Mouse (Mus musculus) spleen, adult 2 months (tissue): ENCODE results near the gene Ints11. TPM values are rescaled to one million over a fixed set of nuclear protein-coding genes. Genes with fewer than 3 reads are reported as not detected.
A peak's percentile ranks its signal among the peaks of the same experiment; 100 is the strongest.

Source experiments
- DNase-seq, 2 experiments: peaks; one replicate each; pipeline versions ENCODE4 v3.0.0 to v3.0.0-alpha.2; 2012 to 2021; ENCODE audit warnings: low spot score in 2 of 2, low read depth in 1 of 2
- H3K27ac ChIP-seq: fragments of 200-500 bp; 2 replicates; pipeline ENCODE4 v1.5.1; 2012; ENCODE audit warnings: low read length, inconsistent platforms; ENCODE audit not compliant: insufficient read depth
- H3K27me3 ChIP-seq: fragments of 200-500 bp; 2 replicates; pipeline ENCODE4 v1.6.1; 2012; ENCODE audit warnings: mild to moderate bottlenecking, moderate library complexity, low read length, inconsistent platforms; ENCODE audit not compliant: control insufficient read depth, insufficient read depth
- H3K36me3 ChIP-seq: fragments of 200-500 bp; 2 replicates; pipeline ENCODE4 v1.6.1; 2012; ENCODE audit warnings: mild to moderate bottlenecking, low read length, inconsistent platforms; ENCODE audit not compliant: control insufficient read depth, insufficient read depth
- H3K4me1 ChIP-seq: fragments of 200-500 bp; 2 replicates; pipeline ENCODE4 v1.6.1; 2011; ENCODE audit warnings: inconsistent platforms; ENCODE audit not compliant: control insufficient read depth, insufficient read depth, insufficient read length
- H3K4me3 ChIP-seq: fragments of 200-500 bp; 2 replicates; pipeline ENCODE4 v1.5.1; 2011; ENCODE audit warnings: mild to moderate bottlenecking, inconsistent platforms; ENCODE audit not compliant: insufficient read depth, insufficient read length; ENCODE audit errors: extremely low read depth
- CTCF ChIP-seq: fragments of 200-500 bp; IDR thresholded peaks from 2 replicates; pipeline ENCODE4 v1.5.1; 2011; ENCODE audit warnings: mild to moderate bottlenecking, inconsistent platforms; ENCODE audit not compliant: insufficient read depth, insufficient read length, insufficient replicate concordance; ENCODE audit errors: extremely low read depth
- POLR2A ChIP-seq: fragments of 200-500 bp; IDR thresholded peaks from 2 replicates; pipeline ENCODE4 v1.6.1; 2011; ENCODE audit warnings: low read depth, low read length, inconsistent platforms
- WGBS: fragments of 180-500 bp; shearing (Covaris S2); methylation state at CpG from one replicate; pipeline ENCODE4 v1.1.7; 2018; 5-methylcytosine and 5-hydroxymethylcytosine counted together
- polyA plus RNA-seq: library from polyadenylated mRNA; depleted of rRNA; stranded (reverse); fragments of >200 nt; gene quantifications from 2 replicates; pipeline ENCODE4 v1.2.3, GENCODE M21; 2012; rRNA removed

The Ints11 gene
- polyA plus RNA-seq, 1 experiment: 31.8 TPM

DNA sequence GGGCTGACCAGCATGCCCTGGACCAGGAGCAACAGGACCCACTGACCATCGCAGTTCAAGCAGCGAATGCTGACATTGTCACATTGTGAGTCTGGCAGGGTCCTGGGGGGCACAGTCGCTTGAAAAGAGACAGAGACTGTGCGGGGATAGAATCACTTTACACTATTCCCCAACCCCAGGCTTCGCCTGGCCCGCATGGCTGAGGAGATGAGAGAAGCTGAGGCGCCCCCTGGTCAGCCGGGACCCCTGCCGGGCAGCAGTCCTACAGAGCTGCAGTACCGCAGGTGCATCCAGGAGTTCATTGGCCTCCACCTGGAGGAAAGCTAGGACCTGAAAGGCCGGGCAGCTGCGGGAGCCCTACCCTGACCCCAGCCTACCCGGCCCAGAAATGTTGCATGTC lies 36.3 kb downstream of the Ints11 start:
- Histone ChIP-seq H3K27me3 (no peaks in the 10 kb centered on the region), H3K4me1 (no peaks in the 10 kb centered on the region), H3K27ac (no peak overlapping the region), H3K36me3 (peaks cover 27% of the 10 kb centered on the region), H3K4me3 (no peak overlapping the region)
- 95% methylated on average over 13 of the region's 13 CpGs for WGBS
- TF ChIP-seq CTCF: no peak
- no peak for TF ChIP-seq POLR2A
- DNase-seq: no peak

DNA sequence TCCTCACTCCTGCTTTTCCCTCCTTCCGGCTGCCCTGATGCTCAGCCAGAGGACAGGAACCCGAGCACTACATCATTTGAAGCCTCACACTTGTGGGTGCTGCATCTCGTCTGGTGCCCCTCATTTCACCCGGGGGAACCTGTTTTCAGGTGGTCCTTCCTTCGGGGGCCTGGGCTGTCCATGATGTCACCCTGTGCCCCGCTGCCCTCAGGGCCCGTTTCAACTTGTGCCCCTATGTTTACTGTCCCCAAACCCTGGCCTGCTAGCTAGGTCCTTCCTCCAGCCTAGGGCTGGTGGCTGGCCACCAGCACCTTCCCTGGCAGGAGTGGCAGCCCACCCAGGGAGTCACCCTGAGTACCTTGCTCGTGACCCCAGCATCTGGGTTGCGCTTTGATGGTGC lies 36.8 kb downstream of the Ints11 start:
- Histone ChIP-seq H3K27me3 (no peaks in the 10 kb centered on the region), H3K4me3 (no peak overlapping the region), H3K27ac (no peak overlapping the region), H3K36me3 (peaks cover 22% of the 10 kb centered on the region), H3K4me1 (no peaks in the 10 kb centered on the region)
- DNase-seq: no peak
- TF ChIP-seq CTCF: no peak
- TF ChIP-seq POLR2A: no peak
- WGBS: 96% methylated on average over 9 of the region's 9 CpGs

DNA sequence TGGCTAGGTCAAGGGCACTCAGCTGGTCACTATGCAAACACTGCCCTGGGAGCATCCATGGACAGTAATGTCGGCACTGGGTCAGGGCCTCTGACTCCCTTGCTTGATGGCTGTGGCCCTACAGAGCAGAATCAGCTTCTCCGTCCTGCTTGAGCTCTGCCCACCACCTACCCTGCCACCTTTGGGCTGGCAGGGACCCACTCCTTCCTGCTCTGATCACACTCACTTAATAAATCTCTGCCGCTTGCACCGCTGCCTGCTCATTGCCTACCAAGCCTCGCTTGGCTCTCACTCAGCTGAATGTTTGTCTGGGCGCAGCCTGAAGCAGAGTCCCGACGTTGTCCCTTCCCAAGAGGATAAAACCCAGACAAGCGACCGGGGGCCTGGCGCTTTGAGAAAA lies 37.7 kb downstream of the Ints11 start:
- peaks cover 18% of the 10 kb centered on the region for H3K36me3 ChIP-seq
- H3K27ac ChIP-seq: no peak overlapping the region
- TF ChIP-seq CTCF: no peak
- TF ChIP-seq POLR2A: no peak
- no peaks in the 10 kb centered on the region for H3K4me1 ChIP-seq
- H3K27me3 ChIP-seq: no peaks in the 10 kb centered on the region
- no peak for DNase-seq
- H3K4me3 ChIP-seq: no peak overlapping the region
- 94% methylated on average over 11 of the region's 11 CpGs for WGBS

DNA sequence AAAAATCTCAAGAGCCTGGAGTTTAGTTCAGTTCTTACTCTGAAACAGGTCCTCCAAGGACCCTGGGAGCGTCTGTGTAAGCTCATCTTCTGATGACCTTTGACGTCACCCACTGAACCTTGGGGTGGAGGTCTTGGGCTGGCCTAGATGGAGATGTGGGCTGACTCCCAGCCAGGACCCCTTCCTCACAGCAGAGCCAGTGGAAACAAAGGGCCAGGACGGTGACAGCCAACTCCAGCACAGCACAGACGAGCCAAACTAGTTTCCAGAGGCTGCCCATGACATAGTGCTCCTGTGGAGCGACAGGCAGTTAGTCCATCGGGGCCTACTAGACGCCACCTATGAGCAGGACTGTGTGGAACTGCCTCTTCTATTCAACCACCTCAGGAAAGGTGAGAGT lies 38.9 kb downstream of the Ints11 start:
- DNase-seq: peak in 1 of 2 experiments; percentile 1
- 79% methylated on average over 7 of the region's 7 CpGs for WGBS
- H3K4me3 ChIP-seq: no peak overlapping the region

DNA sequence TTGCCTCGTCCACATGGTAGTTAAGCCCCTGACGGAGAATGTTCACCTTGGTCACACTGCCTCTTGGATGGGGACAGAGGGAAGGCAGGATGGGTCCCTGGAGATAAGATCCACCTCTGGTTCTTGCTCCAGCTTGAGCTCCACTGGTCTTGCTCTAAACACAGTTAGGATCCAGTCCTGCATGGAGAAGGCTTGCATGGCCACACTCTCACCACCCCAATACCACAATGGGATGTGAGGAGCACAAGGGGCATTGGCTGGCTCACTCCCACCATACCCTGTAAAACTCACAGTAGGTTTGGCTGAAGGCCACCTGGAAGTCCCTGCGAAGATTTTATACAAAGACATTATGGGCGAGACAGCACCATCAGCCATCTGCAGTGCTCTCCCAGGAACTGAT lies 39.4 kb downstream of the Ints11 start:
- no peaks in the 10 kb centered on the region for H3K4me1 ChIP-seq
- peak in 1 of 2 experiments; percentile 1 for DNase-seq
- no peak for TF ChIP-seq POLR2A
- TF ChIP-seq CTCF: no peak
- no peak overlapping the region for H3K27ac ChIP-seq
- WGBS: 81% methylated on average over 4 of the region's 4 CpGs
- H3K36me3 ChIP-seq: peaks cover 3% of the 10 kb centered on the region
- no peaks in the 10 kb centered on the region for H3K27me3 ChIP-seq
- H3K4me3 ChIP-seq: no peak overlapping the region

More for the DNA sequence above, 38.9 kb downstream of the Ints11 start:
- H3K27me3 ChIP-seq: no peaks in the 10 kb centered on the region
- no peaks in the 10 kb centered on the region for H3K4me1 ChIP-seq
- H3K27ac ChIP-seq: no peak overlapping the region
- H3K36me3 ChIP-seq: peaks cover 5% of the 10 kb centered on the region
- TF ChIP-seq POLR2A (no peak), CTCF (no peak)

DNA sequence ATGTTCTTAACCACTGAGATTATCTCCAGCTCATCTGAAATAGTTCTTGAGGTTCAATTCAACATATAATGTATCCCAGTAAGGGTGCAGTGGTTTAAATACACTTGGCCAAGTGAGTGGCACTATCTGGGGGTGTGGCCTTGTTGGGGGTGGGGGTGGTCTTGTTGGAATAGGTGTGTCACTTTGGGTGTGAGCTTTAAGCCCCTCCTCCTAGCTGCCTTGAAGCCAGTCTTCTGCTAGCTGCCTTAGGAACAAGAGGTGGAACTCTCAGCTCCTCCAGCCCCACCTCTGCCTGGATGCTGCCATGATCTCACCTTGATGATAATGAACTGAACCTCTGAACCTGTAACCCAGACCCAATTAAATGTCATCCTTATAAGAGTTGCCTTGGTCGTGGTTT lies 62.7 kb downstream of the Ints11 start:
- no peak for DNase-seq
- WGBS: 59% methylated on average over 1 of the region's 1 CpGs
- no peaks in the 10 kb centered on the region for H3K27me3 ChIP-seq
- H3K4me3 ChIP-seq: no peak overlapping the region
- H3K4me1 ChIP-seq: no peaks in the 10 kb centered on the region
- no peaks in the 10 kb centered on the region for H3K36me3 ChIP-seq
- H3K27ac ChIP-seq: no peak overlapping the region
- no peak for TF ChIP-seq CTCF

Other genes starting within 250 kb of the Ints11 start
- gene Cdk11b, start 244.7 kb upstream of the Ints11 start, polyA plus RNA-seq: 25.8 and 27.8 TPM in 2 replicates
- gene Gm10563, start 224.1 kb upstream of the Ints11 start, polyA plus RNA-seq: not detected in 2 replicates
- gene Mmp23, start 216.2 kb upstream of the Ints11 start, polyA plus RNA-seq: 57.2 and 83.5 TPM in 2 replicates
- 56.8 and 67.4 TPM in 2 replicates for gene Mib2, start 200.3 kb upstream of the Ints11 start, polyA plus RNA-seq
- 8.8 and 12.7 TPM in 2 replicates for gene Fndc10, start 175.2 kb upstream of the Ints11 start, polyA plus RNA-seq
- 82.4 and 117 TPM in 2 replicates for gene Ssu72, start 164.7 kb upstream of the Ints11 start, polyA plus RNA-seq
- gene Tmem240, start 134.7 kb upstream of the Ints11 start, polyA plus RNA-seq: 1.6 and 1.9 TPM in 2 replicates
- gene Atad3a, start 108.5 kb upstream of the Ints11 start, polyA plus RNA-seq: 59.9 and 91.6 TPM in 2 replicates
- gene Vwa1, start 94.8 kb upstream of the Ints11 start, polyA plus RNA-seq: 21.5 and 24.3 TPM in 2 replicates
- 0.06 and 0.16 TPM in 2 replicates for gene Tmem88b, start 83.7 kb upstream of the Ints11 start, polyA plus RNA-seq
- gene Ankrd65, start 79.1 kb upstream of the Ints11 start, polyA plus RNA-seq: 0.25 and 0.49 TPM in 2 replicates
- 23.3 and 31.4 TPM in 2 replicates for gene Mrpl20, start 66.7 kb upstream of the Ints11 start, polyA plus RNA-seq
- gene Ccnl2, start 57.1 kb upstream of the Ints11 start, polyA plus RNA-seq: 56.2 and 57.9 TPM in 2 replicates
- 88.7 and 144 TPM in 2 replicates for gene Aurkaip1, start 38.3 kb upstream of the Ints11 start, polyA plus RNA-seq
- 73.6 and 118 TPM in 2 replicates for gene Mxra8, start 29.9 kb upstream of the Ints11 start, polyA plus RNA-seq
- 98.5 and 132 TPM in 2 replicates for gene Dvl1, start 22.1 kb upstream of the Ints11 start, polyA plus RNA-seq
- gene Tas1r3, start 6.2 kb upstream of the Ints11 start, polyA plus RNA-seq: 0.95 and 1.2 TPM in 2 replicates
- 18.9 and 19.8 TPM in 2 replicates for gene Cptp, start 106 bp upstream of the Ints11 start, polyA plus RNA-seq
- gene Pusl1, start 22.2 kb downstream of the Ints11 start, polyA plus RNA-seq: 48.8 and 70.1 TPM in 2 replicates
- 29.1 and 31.9 TPM in 2 replicates for gene Acap3, start 22.3 kb downstream of the Ints11 start, polyA plus RNA-seq
- gene Ube2j2, start 74.3 kb downstream of the Ints11 start, polyA plus RNA-seq: 53.6 and 113 TPM in 2 replicates
- 21.6 and 50.1 TPM in 2 replicates for gene C1qtnf12, start 92.8 kb downstream of the Ints11 start, polyA plus RNA-seq
- gene B3galt6, start 123.1 kb downstream of the Ints11 start, polyA plus RNA-seq: 4.9 and 7.6 TPM in 2 replicates
- 33.5 and 35.7 TPM in 2 replicates for gene Sdf4, start 123.3 kb downstream of the Ints11 start, polyA plus RNA-seq
- gene Tnfrsf4, start 144.3 kb downstream of the Ints11 start, polyA plus RNA-seq: 20.7 and 34.3 TPM in 2 replicates
- 29.9 and 38.2 TPM in 2 replicates for gene Tnfrsf18, start 156.6 kb downstream of the Ints11 start, polyA plus RNA-seq
- 0.07 TPM in 1 of 2 replicates, not detected in the other for gene Ttll10, start 189.9 kb downstream of the Ints11 start, polyA plus RNA-seq
- gene 9430015G10Rik, start 240.4 kb downstream of the Ints11 start, polyA plus RNA-seq: 31.5 and 38.4 TPM in 2 replicates